Mouse (Mus musculus) spleen, postnatal 36 days (tissue): ENCODE measurements around the gene Elf2.

ENCODE experiments used
- DNase-seq, 2 experiments: peaks; one replicate each; pipeline ENCODE4 v3.0.0; 2022; ENCODE audit warnings: low spot score in 2 of 2, mixed read lengths in 1 of 2

Gene Elf2

DNA sequence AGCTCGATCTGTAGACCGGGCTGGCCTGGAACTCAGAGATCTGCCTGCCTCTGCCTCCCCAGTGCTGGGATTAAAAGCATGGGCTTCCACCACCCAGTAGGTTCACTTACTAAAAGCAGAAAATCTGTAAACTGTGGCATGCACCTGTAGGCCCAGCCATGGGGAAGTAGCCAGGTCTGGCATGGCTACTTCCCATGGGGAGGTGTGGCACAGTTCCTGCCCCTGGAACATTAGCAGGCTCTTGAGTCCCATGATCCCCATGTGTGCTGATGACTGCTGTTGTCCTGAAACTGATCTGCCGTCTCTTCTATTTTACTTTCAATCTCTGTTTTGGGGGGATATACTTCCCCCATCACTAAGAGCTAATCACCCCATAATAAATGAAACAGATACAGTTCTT lies 127.4 kb downstream of the Elf2 start:
- DNase-seq, result no peak

DNA sequence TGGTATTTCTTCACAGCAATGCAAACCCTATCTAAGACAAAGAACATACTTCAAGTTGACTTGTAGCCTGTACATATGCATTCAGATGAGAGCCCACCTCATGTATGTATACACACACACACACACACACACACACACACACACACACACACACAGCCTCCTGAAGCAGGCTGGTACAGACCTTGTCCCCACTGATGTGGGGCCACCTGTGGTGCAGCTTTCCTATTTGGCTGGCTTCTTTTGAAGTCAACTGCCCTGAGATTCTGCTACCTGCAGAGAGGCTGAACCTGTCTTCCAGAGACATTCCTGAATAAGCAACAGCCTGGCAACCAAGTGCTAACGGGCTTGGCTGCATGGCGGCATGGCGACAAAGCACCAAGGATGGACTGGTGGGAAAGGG lies 130.0 kb downstream of the Elf2 start:
- no peak for DNase-seq

DNA sequence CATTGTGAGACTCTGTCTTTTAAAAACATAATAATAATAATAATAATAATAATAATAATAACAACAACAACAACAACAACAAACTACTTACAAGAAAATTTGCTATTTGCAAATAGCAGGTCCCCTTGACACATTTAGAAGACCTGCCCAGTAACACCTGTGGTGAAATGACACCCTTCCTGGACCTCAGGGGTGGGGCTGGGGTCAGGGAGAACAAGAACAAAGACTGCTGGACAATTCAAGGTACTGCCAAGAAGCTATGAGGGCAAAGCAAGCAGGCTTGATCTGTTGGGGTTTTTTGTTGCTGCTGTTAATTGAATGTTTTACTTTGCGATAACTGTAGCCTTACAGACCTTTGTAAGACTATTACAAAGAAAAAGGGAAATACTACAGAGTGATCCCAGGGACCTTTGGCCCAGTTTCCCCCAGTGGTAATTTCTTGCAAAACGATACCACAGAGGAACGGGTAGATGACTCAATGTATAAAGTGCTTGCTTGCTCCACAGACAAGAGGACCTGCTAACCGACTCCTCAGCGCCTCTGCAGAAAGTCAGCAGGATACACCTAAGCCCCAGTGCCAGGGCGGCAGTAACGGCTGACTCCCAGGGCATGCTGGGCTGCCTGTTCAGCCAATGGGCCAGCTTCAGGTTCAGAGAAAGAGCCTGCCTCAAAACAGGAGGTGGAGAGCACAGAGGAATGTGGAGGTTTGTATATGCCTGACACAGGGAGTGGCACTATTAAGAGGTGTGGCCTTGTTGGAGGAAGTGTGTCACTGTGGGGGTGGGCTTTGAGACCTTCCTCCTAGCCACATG lies 130.8 kb downstream of the Elf2 start:
- no peak for DNase-seq

DNA sequence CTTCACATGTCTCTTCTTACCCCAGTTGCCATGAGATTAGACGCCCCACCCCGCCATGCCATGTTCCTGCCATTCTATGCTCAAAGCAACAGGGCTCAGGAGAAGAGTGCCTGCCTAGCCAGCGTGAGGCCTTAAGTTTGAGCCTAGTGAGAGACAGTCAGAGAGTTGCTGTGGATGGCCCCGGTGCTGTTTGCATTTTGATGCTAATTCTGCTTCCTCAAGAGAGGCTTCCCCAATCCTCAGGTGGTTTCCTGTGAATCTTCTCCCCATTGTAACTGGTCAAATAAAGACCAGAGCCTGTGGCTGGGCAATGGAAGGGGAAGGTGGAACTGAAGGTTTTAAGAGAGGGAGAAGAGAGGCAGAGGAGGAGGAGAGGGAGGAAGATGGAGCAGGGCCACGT lies 131.8 kb downstream of the Elf2 start:
- DNase-seq, result no peak

DNA sequence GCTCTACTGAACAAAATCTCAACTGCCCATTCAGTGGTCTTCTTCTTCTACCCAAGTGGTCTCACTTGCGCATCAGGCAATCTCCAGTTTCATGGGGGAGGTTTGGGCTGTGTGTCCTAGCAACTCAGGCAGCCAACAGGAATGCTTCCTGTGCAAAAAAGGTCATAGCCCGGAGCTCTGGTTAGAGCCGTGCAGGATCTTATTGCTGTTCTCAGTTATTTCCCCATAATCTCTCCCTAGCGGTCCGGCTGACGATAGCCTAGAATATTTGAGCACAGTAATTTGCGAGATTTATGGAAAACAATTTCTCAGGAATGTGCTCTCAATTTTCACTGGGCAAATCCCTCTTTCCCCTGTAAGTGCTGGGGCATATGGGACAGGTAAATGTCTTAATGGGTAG lies 133.9 kb downstream of the Elf2 start:
- no peak for DNase-seq

DNA sequence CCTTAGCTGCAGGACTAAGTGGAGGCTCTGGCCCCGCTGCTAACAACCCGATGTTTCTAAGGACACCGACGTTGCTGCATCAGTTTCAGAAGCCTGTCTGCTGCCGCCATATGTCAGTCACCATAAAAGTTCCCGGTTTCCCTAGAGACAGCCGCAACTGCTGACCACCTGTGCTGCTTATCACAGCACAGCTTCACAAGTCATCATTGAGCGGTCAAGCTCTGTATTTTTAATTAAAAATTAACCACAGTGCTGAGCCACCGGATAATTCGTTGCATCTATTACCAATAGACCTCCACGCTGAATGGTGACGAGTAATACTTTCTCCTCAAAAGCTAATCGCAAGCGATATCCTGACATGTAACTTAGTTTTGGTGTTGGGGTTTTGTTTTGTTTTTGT lies 135.6 kb downstream of the Elf2 start:
- DNase-seq, result no peak

DNA sequence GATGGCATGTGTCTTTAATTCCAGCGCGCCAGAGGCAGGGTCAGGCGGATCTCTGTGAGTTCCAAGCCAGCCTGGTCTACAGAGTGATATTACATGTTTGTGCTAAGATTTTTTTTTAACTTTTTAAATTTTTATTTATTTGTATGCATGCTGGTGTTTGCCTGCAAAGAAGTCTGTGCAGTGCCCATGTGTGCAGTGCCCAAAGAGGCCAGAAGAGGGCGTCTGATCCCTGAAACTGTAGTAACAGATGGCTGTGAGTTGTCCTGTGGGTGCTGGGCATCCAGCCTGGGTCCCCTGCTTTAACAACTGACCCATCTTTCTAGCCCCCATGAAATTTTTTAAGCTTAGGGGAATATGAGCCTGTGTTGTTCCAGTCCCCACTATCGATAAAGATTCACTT lies 136.0 kb downstream of the Elf2 start:
- no peak for DNase-seq

DNA sequence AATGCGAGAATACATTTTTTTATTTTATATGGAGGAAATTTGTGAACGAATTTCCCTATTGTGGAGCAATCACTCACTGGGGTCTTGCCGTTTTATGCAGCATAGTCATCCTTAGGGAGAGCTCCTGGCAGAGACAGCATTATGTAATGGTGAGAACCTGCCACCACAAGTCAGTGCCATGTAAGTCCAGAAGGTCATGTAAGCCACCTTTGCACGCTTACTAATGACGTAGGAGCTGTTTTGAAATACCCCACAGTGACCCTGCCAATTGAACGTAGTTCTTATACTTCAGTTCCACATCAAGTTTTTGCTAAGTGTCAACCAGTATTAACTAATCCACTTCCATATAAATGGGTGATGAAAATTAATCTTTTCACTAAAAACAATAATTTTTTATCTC lies 136.6 kb downstream of the Elf2 start:
- DNase-seq, result no peak
